Mouse (Mus musculus) thymus, adult 2 months (tissue): ENCODE measurements around the gene P3h2.

ENCODE experiments used
- CTCF ChIP-seq: fragments of 200-500 bp; IDR thresholded peaks from 2 replicates; pipeline ENCODE4 v1.5.1; 2012; ENCODE audit warnings: mild to moderate bottlenecking, control low read depth, low read length, moderate library complexity, borderline replicate concordance; ENCODE audit not compliant: control insufficient read depth, poor library complexity, insufficient read depth; ENCODE audit errors: extremely low read depth
- POLR2A ChIP-seq: fragments of 200-500 bp; IDR thresholded peaks from 2 replicates; pipeline ENCODE4 v1.6.1; 2012; ENCODE audit warnings: mild to moderate bottlenecking, low read length, control low read depth, moderate library complexity; ENCODE audit not compliant: control insufficient read depth, poor library complexity, insufficient read depth; ENCODE audit errors: extremely low read depth

DNA sequence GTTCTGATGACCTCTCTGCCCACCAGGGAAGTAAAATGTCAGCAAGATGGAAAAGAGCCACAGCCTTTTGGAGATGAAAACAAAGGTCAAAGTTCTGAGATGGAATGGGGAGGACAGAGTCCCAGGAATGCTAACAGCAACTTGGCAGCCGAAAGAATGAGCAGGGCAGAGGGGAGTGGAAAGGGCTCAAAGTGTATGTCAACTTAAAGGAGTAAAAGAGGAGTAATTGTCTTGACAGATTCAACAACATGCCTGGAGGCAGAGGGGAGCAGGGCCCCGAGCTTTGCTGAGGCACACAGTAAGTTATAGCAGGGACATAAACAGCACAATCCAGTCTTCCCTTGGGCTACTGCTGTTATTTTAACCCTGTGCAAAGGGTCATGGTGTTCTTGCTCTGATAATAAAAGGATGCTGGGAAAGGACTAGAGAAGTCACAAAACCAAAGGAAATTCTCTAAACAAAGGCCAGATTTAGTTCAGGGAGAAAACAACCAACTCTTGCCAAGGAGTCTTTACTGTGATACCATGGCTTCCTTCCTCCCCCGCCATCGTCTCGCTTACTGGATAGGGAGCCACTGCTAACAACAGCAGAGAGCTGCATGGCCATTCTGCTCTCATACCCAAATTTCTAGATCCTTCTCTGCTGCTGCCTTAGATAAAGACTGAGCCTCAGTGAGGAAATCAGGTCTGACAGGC, 56.0 kb downstream of the P3h2 start:
- TF ChIP-seq CTCF = no peak
- no peak for TF ChIP-seq POLR2A
